Mouse (Mus musculus) yolk sac, embryonic 10.5 days (tissue): ENCODE data around the gene Lrfn4.

ENCODE experiments used
- DNase-seq: peaks from one replicate; pipeline ENCODE4 v3.0.0-alpha.2; 2017; ENCODE audit warnings: low spot score

Gene Lrfn4

DNA sequence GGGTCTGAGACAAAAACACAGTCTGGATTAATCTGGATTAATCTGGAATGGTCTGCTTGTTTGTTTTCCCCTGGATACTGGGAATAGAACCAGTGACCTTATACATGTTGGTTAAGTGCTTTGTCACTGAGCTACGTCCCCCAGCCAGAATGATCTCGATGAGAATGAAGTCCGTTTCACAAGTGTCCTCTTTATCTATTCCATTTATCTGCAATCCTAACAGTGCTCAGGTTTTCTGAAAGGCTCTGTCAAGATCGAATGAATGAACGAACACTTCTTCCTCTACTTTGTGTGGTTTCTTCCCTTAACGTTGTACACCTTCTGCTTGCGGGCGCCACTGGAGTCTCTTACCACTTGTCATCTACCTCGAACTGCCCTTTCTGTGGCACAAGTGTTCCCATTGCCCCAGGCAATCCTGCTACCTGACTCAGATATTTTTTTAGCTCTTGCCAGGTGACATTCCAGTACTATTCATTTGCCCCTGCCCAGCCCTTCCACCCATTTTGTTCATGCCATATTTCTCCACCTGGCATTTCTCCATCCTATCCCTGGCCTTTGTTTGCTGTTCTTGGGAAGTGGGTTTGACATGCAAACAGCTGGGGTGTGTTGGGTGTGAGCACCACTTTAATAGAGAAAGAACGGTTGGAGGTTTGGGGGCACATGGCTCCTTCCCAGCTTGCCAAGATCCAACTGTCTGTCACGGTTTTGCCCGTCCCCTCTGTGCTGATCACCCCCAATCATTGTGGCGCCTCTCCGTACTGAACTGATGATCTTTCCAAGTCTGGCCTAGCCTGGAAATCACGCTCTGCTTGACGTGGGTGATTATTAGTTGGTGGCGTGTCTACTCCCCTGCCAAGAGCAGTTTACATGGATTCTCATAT, 45.9 kb downstream of the Lrfn4 start:
- DNase-seq, result no peak

DNA sequence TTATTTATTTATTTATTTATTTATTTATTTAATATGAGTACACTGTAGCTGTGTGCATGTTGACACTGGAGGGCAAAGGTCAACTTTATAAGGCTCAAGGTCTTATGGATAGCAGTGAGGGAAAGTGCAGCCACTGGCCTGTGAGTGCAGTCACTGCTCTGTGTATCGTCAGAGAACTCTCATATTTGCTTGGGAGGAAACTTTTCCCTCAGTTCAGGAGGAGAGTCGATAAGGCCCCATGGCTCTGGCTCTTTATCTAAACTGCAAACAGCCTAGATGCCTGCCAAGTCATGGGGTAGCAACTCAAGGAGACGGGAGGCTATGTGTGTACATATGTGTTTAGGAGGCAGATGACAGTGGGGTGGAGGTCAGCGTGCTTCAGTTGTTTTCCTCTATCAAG, 46.6 kb downstream of the Lrfn4 start:
- DNase-seq, result peak; percentile 53

DNA sequence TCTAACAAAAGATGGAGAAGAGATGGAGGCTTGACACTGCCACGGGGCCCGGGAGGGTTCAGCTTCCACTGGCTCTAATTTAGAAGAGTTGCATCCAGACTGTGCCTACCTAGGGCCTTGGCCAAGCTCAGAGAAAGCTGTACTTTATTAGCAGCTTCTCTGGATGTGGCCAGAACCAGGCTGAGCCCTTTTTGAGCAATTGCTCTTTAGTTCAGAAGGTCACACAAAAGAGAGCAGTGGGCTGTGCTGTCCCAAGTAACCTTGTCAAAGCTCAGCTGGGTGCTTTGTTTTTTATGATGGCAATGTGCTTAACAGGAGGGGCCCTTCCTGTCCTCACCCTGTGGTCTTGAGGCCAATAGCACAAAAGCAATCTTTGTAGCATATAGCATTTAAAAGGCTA, 47.8 kb downstream of the Lrfn4 start:
- no peak for DNase-seq

DNA sequence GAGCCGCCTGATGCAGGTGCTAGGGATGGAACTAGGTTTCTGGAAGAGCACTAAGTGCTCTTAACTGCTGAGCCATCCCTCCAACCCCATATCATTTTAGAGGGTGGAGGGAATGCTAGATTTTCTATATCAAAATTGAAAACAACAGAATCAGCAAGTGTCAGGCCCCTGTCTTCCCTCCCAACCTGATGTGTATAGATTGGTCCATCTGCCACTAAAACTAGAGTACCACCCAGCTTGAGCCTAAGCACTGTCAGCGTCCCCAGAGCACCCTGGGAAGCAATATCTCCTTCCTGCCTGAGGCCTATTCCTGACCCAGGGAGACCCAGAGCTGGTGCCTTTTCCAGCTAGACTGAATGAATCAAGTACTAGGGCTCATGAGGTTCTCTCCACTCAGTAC, 48.6 kb downstream of the Lrfn4 start:
- DNase-seq, result no peak

DNA sequence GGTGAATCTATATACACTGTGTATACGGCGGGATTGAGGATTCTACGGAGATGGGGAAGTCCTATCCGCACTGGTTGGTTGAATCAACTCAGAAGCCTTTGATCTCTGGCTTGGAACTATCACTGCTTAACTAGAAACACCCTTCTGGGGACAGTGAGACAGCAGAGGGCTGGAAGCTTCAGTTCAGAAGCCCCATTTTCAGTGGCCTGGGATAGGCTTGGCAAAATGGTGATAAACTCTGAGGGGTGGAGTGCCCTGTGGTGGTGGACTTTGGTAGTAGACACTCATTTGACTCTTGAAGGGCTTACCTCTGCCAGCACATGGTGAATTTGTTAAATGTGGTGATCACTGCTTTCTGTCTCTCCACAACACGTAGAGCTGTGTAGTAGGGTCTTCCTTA, 49.8 kb downstream of the Lrfn4 start:
- DNase-seq, result no peak
